ENCODE assay signal across 13 mouse cellular contexts in genomic region chr16:3959261-3959660, GRCm38 (mm10). TPM values are rescaled to one million over a fixed set of nuclear protein-coding genes. Genes with fewer than 3 reads are reported as not detected.
DNase-seq lines count a peak whose midpoint lies in the region; ATAC-seq and TF ChIP-seq lines count a peak whose summit lies in the region.
"Had no signal": no experiment of that assay in that cellular context is flagged by ENCODE, and none has a peak within 500 bp of the region (broad histone marks: within the 10 kb centered on the region; RNA-seq: fewer than 3 reads in every experiment).

No protein-coding gene starts in this region.

- no peaks in the 10 kb centered on the region for H3K36me3 ChIP-seq in kidney, embryonic 16.5 days (ENCODE audit: insufficient read depth, low read length)
- no peaks in the 10 kb centered on the region for H3K36me3 ChIP-seq in forebrain, embryonic 16.5 days (ENCODE audit: control insufficient read depth, insufficient read depth)
- H3K36me3 ChIP-seq: liver, embryonic 13.5 days had no signal

- no peak for TF ChIP-seq CTCF in embryonic fibroblast, embryonic 13.5 days (IDR thresholded peaks at IDR 0.05; ENCODE audit: borderline replicate concordance, insufficient read depth, low read length)

- no peak for TF ChIP-seq POLR2A in embryonic fibroblast, embryonic 13.5 days (IDR thresholded peaks at IDR 0.05; ENCODE audit: low read depth, low read length)

- no peaks in the 10 kb centered on the region for H3K27me3 ChIP-seq in kidney, embryonic 16.5 days (ENCODE audit: insufficient read depth, low read length)
- no peaks in the 10 kb centered on the region for H3K27me3 ChIP-seq in forebrain, embryonic 16.5 days (replicated peaks; ENCODE audit: control insufficient read depth, insufficient read depth, low read length)
- H3K27me3 ChIP-seq: liver, embryonic 13.5 days had no signal

- no peak overlapping the region for H3K9ac ChIP-seq in kidney, embryonic 16.5 days (replicated peaks; ENCODE audit: low read length)
- H3K9ac ChIP-seq in forebrain, embryonic 16.5 days (replicated peaks; ENCODE audit: low read depth, low read length) = no peak overlapping the region
- H3K9ac ChIP-seq: liver, embryonic 13.5 days had no signal

- DNase-seq in cerebellum, postnatal 4 days (ENCODE audit: low spot score in 2 of 2) = no peak
- peak; percentile 48 for DNase-seq in 3134 (ENCODE audit: extremely low read depth, insufficient read length, low spot score)
- peak; percentile 35 for DNase-seq in cerebellum, adult 11 months
- no peak for DNase-seq in embryo, embryonic 10 days (ENCODE audit: low spot score)
- DNase-seq: liver, embryonic 13.5 days; right cerebral cortex, postnatal 4 days; thymus, postnatal 14 days had no signal

- 67% methylated on average over 2 of the region's 2 CpGs for WGBS in kidney, embryonic 16.5 days
- WGBS in forebrain, embryonic 16.5 days = 65% methylated on average over 2 of the region's 2 CpGs

- ATAC-seq in cerebellum, adult (ENCODE audit: insufficient number of reproducible peaks, low FRiP score, low TSS enrichment) = peak; percentile 71; the same call in 1 of the 2 replicates
- ATAC-seq in kidney, embryonic 16.5 days (ENCODE audit: low FRiP score, low TSS enrichment) = no peak
- no peak for ATAC-seq in forebrain, embryonic 16.5 days
- ATAC-seq: hindbrain, embryonic 16.5 days had no signal

- H3K4me2 ChIP-seq in kidney, embryonic 16.5 days (replicated peaks; ENCODE audit: low read depth, low read length) = no peak overlapping the region
- H3K4me2 ChIP-seq in forebrain, embryonic 16.5 days (ENCODE audit: low read length) = no peak overlapping the region
- H3K4me2 ChIP-seq: liver, embryonic 13.5 days had no signal

- no peaks in the 10 kb centered on the region for H3K9me3 ChIP-seq in kidney, embryonic 16.5 days (ENCODE audit: low read length)
- no peaks in the 10 kb centered on the region for H3K9me3 ChIP-seq in forebrain, embryonic 16.5 days (ENCODE audit: control insufficient read depth, low read length)
- H3K9me3 ChIP-seq: liver, embryonic 13.5 days had no signal

- H3K27ac ChIP-seq in embryonic fibroblast, embryonic 13.5 days (ENCODE audit: insufficient read depth, low read length) = peak overlapping the region; percentile 70
- H3K27ac ChIP-seq in kidney, embryonic 16.5 days (ENCODE audit: low read length) = no peak overlapping the region
- no peak overlapping the region for H3K27ac ChIP-seq in forebrain, embryonic 16.5 days (ENCODE audit: low read length)
- H3K27ac ChIP-seq: heart, adult 2 months; liver, embryonic 13.5 days had no signal

- H3K4me3 ChIP-seq in embryonic fibroblast, embryonic 13.5 days (ENCODE audit: insufficient read depth, low read length) = peak overlapping the region; percentile 10; the same call in 1 of the 2 replicates
- no peak overlapping the region for H3K4me3 ChIP-seq in kidney, embryonic 16.5 days (ENCODE audit: low read length)
- no peak overlapping the region for H3K4me3 ChIP-seq in forebrain, embryonic 16.5 days (replicated peaks; ENCODE audit: low read length)
- H3K4me3 ChIP-seq: heart, adult 2 months; liver, embryonic 13.5 days had no signal

- peaks cover 6% of the 10 kb centered on the region for H3K4me1 ChIP-seq in embryonic fibroblast, embryonic 13.5 days (ENCODE audit: control insufficient read depth, insufficient read depth, low read length)
- H3K4me1 ChIP-seq in kidney, embryonic 16.5 days (ENCODE audit: insufficient read depth, low read length) = no peaks in the 10 kb centered on the region
- no peaks in the 10 kb centered on the region for H3K4me1 ChIP-seq in forebrain, embryonic 16.5 days (replicated peaks; ENCODE audit: control insufficient read depth, insufficient read depth, low read length)
- H3K4me1 ChIP-seq: liver, embryonic 13.5 days had no signal

RNA-seq across cellular contexts. Expression of gene Nlrc3, which starts 17.2 kb away (rescaled TPM):
- 0.84 and 1.9 TPM in 2 replicates for polyA plus RNA-seq in embryonic fibroblast, embryonic 13.5 days (2011; ENCODE audit: insufficient read length, low read depth, missing spikeins)
- 2.7 and 2.9 TPM in 2 replicates for polyA plus RNA-seq in kidney, embryonic 16.5 days (2015; fragmentation: Nextera tagmentation; extraction: Ambion mirVana)
- 0.88 and 1.2 TPM in 2 replicates for polyA plus RNA-seq in forebrain, embryonic 16.5 days (2015; fragmentation: Nextera tagmentation; extraction: Ambion mirVana)

RNA-seq across cellular contexts. Expression of gene Slx4, which starts 44.3 kb away (rescaled TPM):
- polyA plus RNA-seq in embryonic fibroblast, embryonic 13.5 days (2011; ENCODE audit: insufficient read length, low read depth, missing spikeins) = 34.3 and 35.1 TPM in 2 replicates
- polyA plus RNA-seq in kidney, embryonic 16.5 days (2015; fragmentation: Nextera tagmentation; extraction: Ambion mirVana) = 21.6 and 25.8 TPM in 2 replicates
- 28.1 and 29.2 TPM in 2 replicates for polyA plus RNA-seq in forebrain, embryonic 16.5 days (2015; fragmentation: Nextera tagmentation; extraction: Ambion mirVana)

RNA-seq across cellular contexts. Expression of gene Cluap1, which starts 50.7 kb away (rescaled TPM):
- 12.4 and 14.8 TPM in 2 replicates for polyA plus RNA-seq in embryonic fibroblast, embryonic 13.5 days (2011; ENCODE audit: insufficient read length, low read depth, missing spikeins)
- 24.5 and 26.5 TPM in 2 replicates for polyA plus RNA-seq in kidney, embryonic 16.5 days (2015; fragmentation: Nextera tagmentation; extraction: Ambion mirVana)
- polyA plus RNA-seq in forebrain, embryonic 16.5 days (2015; fragmentation: Nextera tagmentation; extraction: Ambion mirVana) = 41.0 and 43.4 TPM in 2 replicates

RNA-seq across cellular contexts. Expression of gene 1700037C18Rik, which starts 50.8 kb away (rescaled TPM):
- 1.6 and 2.0 TPM in 2 replicates for polyA plus RNA-seq in embryonic fibroblast, embryonic 13.5 days (2011; ENCODE audit: insufficient read length, low read depth, missing spikeins)
- 7.9 and 10.9 TPM in 2 replicates for polyA plus RNA-seq in kidney, embryonic 16.5 days (2015; fragmentation: Nextera tagmentation; extraction: Ambion mirVana)
- 12.0 and 13.4 TPM in 2 replicates for polyA plus RNA-seq in forebrain, embryonic 16.5 days (2015; fragmentation: Nextera tagmentation; extraction: Ambion mirVana)

Comparison
In these comparisons a context has a peak if more than half of its experiments do, and no peak if none do; other contexts are left out.
1. DNase-seq: peak in 3134 (single experiment) and cerebellum, adult 11 months (single experiment); none in cerebellum, postnatal 4 days (0 of 2) and embryo, embryonic 10 days (single experiment).